Mouse (Mus musculus): ENCODE results near the gene Fgf11.

The Fgf11 gene

GRCm38 (mm10) chr11:69757303-69758089 is 44.2 kb downstream of the Fgf11 start:
- DNase-seq (ENCODE audit: low read depth, low spot score), result peak; percentile 23

- peak; percentile 84 for DNase-seq (ENCODE audit: low read depth, low spot score)
Observed at GRCm38 (mm10) chr11:69754701-69755100, 47.0 kb downstream of the Fgf11 start.

GRCm38 (mm10) chr11:69754233-69754632 is 47.4 kb downstream of the Fgf11 start:
- DNase-seq (ENCODE audit: low read depth, low spot score), result no peak

- DNase-seq (ENCODE audit: low read depth, low spot score), result no peak
Observed at GRCm38 (mm10) chr11:69752686-69753085, 49.0 kb downstream of the Fgf11 start.

GRCm38 (mm10) chr11:69751635-69752034 is 50.0 kb downstream of the Fgf11 start:
- no peak for DNase-seq (ENCODE audit: low read depth, low spot score)

Measured in CD4-positive, CD25-positive, alpha-beta regulatory T cell, adult 2 months (primary cell).